Mouse (Mus musculus): ENCODE data around the gene Etl4. TPM values are rescaled to one million over a fixed set of nuclear protein-coding genes. Genes with fewer than 3 reads are reported as not detected.
"Not testable (repeated sequence)": the region's sequence is repeated elsewhere in the genome, so short reads cannot be mapped to it uniquely, and the experiment has no call there.

Gene Etl4
- polyA plus RNA-seq, 1 experiment from 2014 or later, result 3.2 TPM

- not testable (repeated sequence) for H3K4me2 ChIP-seq; H3K4me1 ChIP-seq (replicated peaks); H3K4me3 ChIP-seq; ATAC-seq (ENCODE audit: low FRiP score); H3K9ac ChIP-seq; H3K27me3 ChIP-seq; H3K27ac ChIP-seq; H3K36me3 ChIP-seq
- peaks cover 10% of the 10 kb centered on the region for H3K9me3 ChIP-seq
- 82% methylated on average over 6 of the region's 6 CpGs for WGBS
Measured at GRCm38 (mm10) chr2:20176456-20177184, 267.0 kb downstream of the Etl4 start.

GRCm38 (mm10) chr2:20177236-20177635, 267.7 kb downstream of the Etl4 start:
- ATAC-seq (ENCODE audit: low FRiP score); H3K4me1 ChIP-seq (replicated peaks); H3K36me3 ChIP-seq; H3K27me3 ChIP-seq; H3K9ac ChIP-seq; H3K4me3 ChIP-seq; H3K4me2 ChIP-seq; H3K27ac ChIP-seq: not testable (repeated sequence)
- H3K9me3 ChIP-seq, result peaks cover 10% of the 10 kb centered on the region
- 91% methylated on average over 3 of the region's 3 CpGs for WGBS

GRCm38 (mm10) chr2:20180561-20180960, 271.0 kb downstream of the Etl4 start:
- H3K9me3 ChIP-seq, result peaks cover 10% of the 10 kb centered on the region
- WGBS, result 89% methylated on average over 5 of the region's 5 CpGs
- not testable (repeated sequence) for H3K27ac ChIP-seq; H3K4me1 ChIP-seq (replicated peaks); H3K4me2 ChIP-seq; ATAC-seq (ENCODE audit: low FRiP score); H3K36me3 ChIP-seq; H3K9ac ChIP-seq; H3K27me3 ChIP-seq; H3K4me3 ChIP-seq

- not testable (repeated sequence) for H3K4me2 ChIP-seq; H3K27me3 ChIP-seq; H3K9ac ChIP-seq; H3K36me3 ChIP-seq; ATAC-seq (ENCODE audit: low FRiP score); H3K9me3 ChIP-seq; H3K4me1 ChIP-seq (replicated peaks); H3K4me3 ChIP-seq; H3K27ac ChIP-seq
- 91% methylated on average over 7 of the region's 7 CpGs for WGBS
Measured at GRCm38 (mm10) chr2:20187223-20187622, 277.6 kb downstream of the Etl4 start.

- H3K27ac ChIP-seq, result no peak overlapping the region
- H3K4me1 ChIP-seq (replicated peaks), result no peaks in the 10 kb centered on the region
- no peaks in the 10 kb centered on the region for H3K27me3 ChIP-seq
- 90% methylated on average over 7 of the region's 7 CpGs for WGBS
- H3K4me2 ChIP-seq, result no peak overlapping the region
- H3K9me3 ChIP-seq, result no peaks in the 10 kb centered on the region
- H3K4me3 ChIP-seq, result no peak overlapping the region
- no peak for ATAC-seq (ENCODE audit: low FRiP score)
- H3K9ac ChIP-seq, result no peak overlapping the region
- H3K36me3 ChIP-seq, result no peaks in the 10 kb centered on the region
Measured at GRCm38 (mm10) chr2:20203011-20203410, 293.4 kb downstream of the Etl4 start.

- Histone ChIP-seq H3K36me3 (no peaks in the 10 kb centered on the region), H3K4me2 (no peak overlapping the region), H3K4me3 (no peak overlapping the region), H3K4me1 (replicated peaks) (no peaks in the 10 kb centered on the region), H3K27me3 (no peaks in the 10 kb centered on the region), H3K9me3 (no peaks in the 10 kb centered on the region), H3K9ac (no peak overlapping the region), H3K27ac (no peak overlapping the region)
- no peak for ATAC-seq (ENCODE audit: low FRiP score)
- WGBS, result 81% methylated on average over 1 of the region's 1 CpGs
Measured at GRCm38 (mm10) chr2:20206647-20207046, 297.1 kb downstream of the Etl4 start.

GRCm38 (mm10) chr2:20208683-20209194, 299.2 kb downstream of the Etl4 start:
- Histone ChIP-seq H3K4me1 (replicated peaks) (no peaks in the 10 kb centered on the region), H3K4me3 (no peak overlapping the region), H3K27ac (no peak overlapping the region), H3K9ac (no peak overlapping the region), H3K36me3 (no peaks in the 10 kb centered on the region), H3K9me3 (no peaks in the 10 kb centered on the region), H3K27me3 (no peaks in the 10 kb centered on the region), H3K4me2 (no peak overlapping the region)
- ATAC-seq (ENCODE audit: low FRiP score), result no peak
- WGBS, result 84% methylated on average over 3 of the region's 3 CpGs

- no peak for ATAC-seq (ENCODE audit: low FRiP score)
- Histone ChIP-seq H3K4me3 (no peak overlapping the region), H3K9me3 (no peaks in the 10 kb centered on the region), H3K4me2 (no peak overlapping the region), H3K36me3 (no peaks in the 10 kb centered on the region), H3K27me3 (no peaks in the 10 kb centered on the region), H3K27ac (no peak overlapping the region), H3K4me1 (replicated peaks) (no peaks in the 10 kb centered on the region), H3K9ac (no peak overlapping the region)
- 78% methylated on average over 4 of the region's 4 CpGs for WGBS
Measured at GRCm38 (mm10) chr2:20209359-20209758, 299.8 kb downstream of the Etl4 start.

- no peak for ATAC-seq (ENCODE audit: low FRiP score)
- H3K4me2 ChIP-seq, result no peak overlapping the region
- H3K36me3 ChIP-seq, result no peaks in the 10 kb centered on the region
- H3K9ac ChIP-seq, result no peak overlapping the region
- H3K4me3 ChIP-seq, result no peak overlapping the region
- no peaks in the 10 kb centered on the region for H3K4me1 ChIP-seq (replicated peaks)
- 94% methylated on average over 2 of the region's 2 CpGs for WGBS
- H3K27ac ChIP-seq, result no peak overlapping the region
- no peaks in the 10 kb centered on the region for H3K9me3 ChIP-seq
- no peaks in the 10 kb centered on the region for H3K27me3 ChIP-seq
Measured at GRCm38 (mm10) chr2:20216275-20216674, 306.7 kb downstream of the Etl4 start.

- 95% methylated on average over 5 of the region's 5 CpGs for WGBS
- no peak overlapping the region for H3K9ac ChIP-seq
- no peak for ATAC-seq (ENCODE audit: low FRiP score)
- no peaks in the 10 kb centered on the region for H3K9me3 ChIP-seq
- H3K27me3 ChIP-seq, result no peaks in the 10 kb centered on the region
- no peaks in the 10 kb centered on the region for H3K4me1 ChIP-seq (replicated peaks)
- H3K4me2 ChIP-seq, result no peak overlapping the region
- no peak overlapping the region for H3K4me3 ChIP-seq
- H3K27ac ChIP-seq, result no peak overlapping the region
- no peaks in the 10 kb centered on the region for H3K36me3 ChIP-seq
Measured at GRCm38 (mm10) chr2:20216686-20217437, 307.3 kb downstream of the Etl4 start.

GRCm38 (mm10) chr2:20231371-20231770, 321.8 kb downstream of the Etl4 start:
- no peak overlapping the region for H3K4me2 ChIP-seq
- 82% methylated on average over 4 of the region's 4 CpGs for WGBS
- no peaks in the 10 kb centered on the region for H3K9me3 ChIP-seq
- no peak overlapping the region for H3K27ac ChIP-seq
- H3K4me3 ChIP-seq, result no peak overlapping the region
- no peaks in the 10 kb centered on the region for H3K36me3 ChIP-seq
- ATAC-seq (ENCODE audit: low FRiP score), result no peak
- no peaks in the 10 kb centered on the region for H3K27me3 ChIP-seq
- no peaks in the 10 kb centered on the region for H3K4me1 ChIP-seq (replicated peaks)
- no peak overlapping the region for H3K9ac ChIP-seq

- Histone ChIP-seq H3K27ac (no peak overlapping the region), H3K9me3 (no peaks in the 10 kb centered on the region), H3K4me1 (replicated peaks) (0 out of 2 replicates have a peak, but pooled peaks cover 3% of the 10 kb centered on the region), H3K27me3 (no peaks in the 10 kb centered on the region), H3K36me3 (no peaks in the 10 kb centered on the region), H3K9ac (no peak overlapping the region), H3K4me2 (no peak overlapping the region), H3K4me3 (no peak overlapping the region)
- 68% methylated on average over 4 of the region's 4 CpGs for WGBS
- no peak for ATAC-seq (ENCODE audit: low FRiP score)
Measured at GRCm38 (mm10) chr2:20248043-20248664, 338.6 kb downstream of the Etl4 start.
